Mouse (Mus musculus) limb, embryonic 14.5 days (tissue): Measurements from ENCODE around the gene Olfr1443. TPM values are rescaled to one million over a fixed set of nuclear protein-coding genes. Genes with fewer than 3 reads are reported as not detected.

Experiments
- ATAC-seq: fragments of 200-750 bp; cut with Nextera tagmentation; 2 replicates; pipeline ENCODE4 v1.8.0; 2017; ENCODE audit warnings: low read depth, moderate number of reproducible peaks, moderate TSS enrichment; ENCODE audit not compliant: low FRiP score
- DNase-seq: peaks from one replicate; pipeline ENCODE4 v3.0.0-alpha.2; 2015; ENCODE audit warnings: low spot score
- H3K27ac ChIP-seq: fragments of 300-500 bp; sonication (generic); replicated peaks from 2 replicates; pipeline ENCODE4 v1.5.1; 2014; ENCODE audit warnings: low read depth, mild to moderate bottlenecking, low read length, moderate library complexity, mixed read lengths
- H3K27me3 ChIP-seq: fragments of 300-500 bp; sonication (generic); 2 replicates; pipeline ENCODE4 v1.6.1; 2014; ENCODE audit warnings: low read length, mixed read lengths; ENCODE audit not compliant: control insufficient read depth, insufficient read depth
- H3K36me3 ChIP-seq: fragments of 300-500 bp; sonication (generic); 2 replicates; pipeline ENCODE4 v1.6.1; 2014; ENCODE audit warnings: mild to moderate bottlenecking, low read length, moderate library complexity, mixed read lengths; ENCODE audit not compliant: control insufficient read depth, insufficient read depth
- H3K4me1 ChIP-seq: fragments of 300-500 bp; sonication (generic); 2 replicates; pipeline ENCODE4 v1.6.1; 2014; ENCODE audit warnings: antibody characterized with exemption, low read length, mixed read lengths; ENCODE audit not compliant: control insufficient read depth, insufficient read depth
- H3K4me2 ChIP-seq: fragments of 300-500 bp; sonication (generic); replicated peaks from 2 replicates; pipeline ENCODE4 v1.6.1; 2014; ENCODE audit warnings: low read depth, mild to moderate bottlenecking, low read length, moderate library complexity; ENCODE audit not compliant: severe bottlenecking
- H3K4me3 ChIP-seq: fragments of 300-500 bp; sonication (generic); replicated peaks from 2 replicates; pipeline ENCODE4 v1.5.1; 2014; ENCODE audit warnings: low read length
- H3K9ac ChIP-seq: fragments of 300-500 bp; sonication (generic); 2 replicates; pipeline ENCODE4 v1.6.1; 2014; ENCODE audit warnings: mild to moderate bottlenecking, low read depth, low read length, moderate library complexity; ENCODE audit not compliant: severe bottlenecking
- H3K9me3 ChIP-seq: fragments of 300-500 bp; sonication (generic); 2 replicates; pipeline ENCODE4 v1.6.1; 2016; ENCODE audit warnings: low read length; ENCODE audit not compliant: control insufficient read depth
- POLR2A ChIP-seq: fragments of 200-500 bp; IDR thresholded peaks from 2 replicates; pipeline ENCODE4 v1.8.0; 2012; ENCODE audit warnings: inconsistent platforms, mild to moderate bottlenecking, moderate library complexity, borderline replicate concordance; ENCODE audit not compliant: insufficient read depth, insufficient read length; ENCODE audit errors: extremely low read depth
- WGBS: fragments of 180-500 bp; shearing (Covaris S2); extraction: QIAGEN DNeasy Blood & Tissue Kit; methylation state at CpG from one replicate; pipeline ENCODE4 v1.1.7; 2014; 5-methylcytosine and 5-hydroxymethylcytosine counted together
- polyA plus RNA-seq, 2 experiments: library from polyadenylated mRNA; depleted of rRNA in 1 of 2; stranded (reverse) in 1 of 2; unstranded in 1 of 2; fragments of >200 nt; fragmentation: Nextera tagmentation in 1 of 2; extraction: Ambion mirVana in 1 of 2; gene quantifications; 2 replicates each; pipeline versions ENCODE4 v1.2.1 to v1.2.3; 2012 to 2014

Gene Olfr1443
- polyA plus RNA-seq (2012; rRNA removed) (not detected in 2 replicates), polyA plus RNA-seq (2014; fragmentation: Nextera tagmentation; extraction: Ambion mirVana) (not detected in 2 replicates)

DNA sequence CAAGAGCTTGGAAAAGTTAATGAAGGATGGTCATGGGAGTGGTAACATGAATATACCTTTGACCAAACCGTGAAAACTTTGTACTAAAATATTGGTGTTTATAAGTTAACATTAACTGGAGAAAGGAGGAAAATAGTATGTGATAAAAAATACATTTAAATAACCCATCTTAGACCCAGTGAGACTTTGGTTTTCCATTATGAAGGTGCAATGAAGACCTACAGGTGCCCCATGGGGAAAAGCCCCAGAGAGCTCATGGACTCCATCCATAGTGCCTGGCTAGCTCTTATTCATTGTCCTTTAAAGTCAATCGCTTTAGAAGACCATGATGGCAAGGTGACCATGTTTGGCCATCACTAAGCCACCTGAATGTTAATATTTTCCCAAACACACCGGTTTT is at the start of gene Olfr1443:
TSS of gene Olfr1443 (plus strand) at position 301 of the 400 bp plus-strand sequence.
- no peaks in the 10 kb centered on the region for H3K36me3 ChIP-seq
- H3K4me2 ChIP-seq: no peak within 1 kb of the TSS
- DNase-seq (no peak), ATAC-seq (no peak)
- no peak within 1 kb of the TSS for H3K4me3 ChIP-seq
- TF ChIP-seq POLR2A: no peak
- H3K27me3 ChIP-seq: no peaks in the 10 kb centered on the region
- no peaks in the 10 kb centered on the region for H3K4me1 ChIP-seq
- H3K27ac ChIP-seq: no peak within 1 kb of the TSS
- no peaks in the 10 kb centered on the region for H3K9me3 ChIP-seq
- WGBS: 64% methylated on average over 3 of the region's 3 CpGs
- H3K9ac ChIP-seq: no peak within 1 kb of the TSS

DNA sequence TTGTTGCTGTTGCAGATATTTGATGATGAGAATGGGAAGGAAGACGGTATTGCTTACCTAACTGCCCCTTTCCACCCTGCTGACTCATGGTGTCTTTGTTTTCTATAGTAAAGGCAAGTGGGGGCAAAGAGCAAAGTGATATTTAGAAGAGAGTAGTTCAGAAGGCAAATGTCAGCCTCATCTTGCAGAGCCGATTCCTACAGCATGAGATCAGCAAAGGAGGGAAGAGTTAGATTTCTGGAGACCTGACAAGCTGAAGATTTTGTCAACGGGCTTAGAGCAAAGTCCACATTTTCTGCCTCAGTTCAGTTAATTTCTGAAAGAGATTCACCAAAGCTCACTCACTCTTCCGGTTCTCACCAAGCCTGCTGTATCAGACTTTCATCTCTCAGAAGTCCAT is 44.7 kb upstream of the Olfr1443 start, which contains the start of gene Glyat:
TSS of gene Glyat (plus strand) at position 133 of the 400 bp plus-strand sequence.
- Histone ChIP-seq H3K4me3 (no peak within 1 kb of the TSS), H3K27ac (no peak within 1 kb of the TSS), H3K9me3 (no peaks in the 10 kb centered on the region), H3K4me2 (no peak within 1 kb of the TSS), H3K27me3 (no peaks in the 10 kb centered on the region), H3K9ac (no peak within 1 kb of the TSS), H3K36me3 (no peaks in the 10 kb centered on the region), H3K4me1 (no peaks in the 10 kb centered on the region)
- no peak for DNase-seq
- 74% methylated on average over 4 of the region's 4 CpGs for WGBS
- TF ChIP-seq POLR2A: no peak
- no peak for ATAC-seq

DNA sequence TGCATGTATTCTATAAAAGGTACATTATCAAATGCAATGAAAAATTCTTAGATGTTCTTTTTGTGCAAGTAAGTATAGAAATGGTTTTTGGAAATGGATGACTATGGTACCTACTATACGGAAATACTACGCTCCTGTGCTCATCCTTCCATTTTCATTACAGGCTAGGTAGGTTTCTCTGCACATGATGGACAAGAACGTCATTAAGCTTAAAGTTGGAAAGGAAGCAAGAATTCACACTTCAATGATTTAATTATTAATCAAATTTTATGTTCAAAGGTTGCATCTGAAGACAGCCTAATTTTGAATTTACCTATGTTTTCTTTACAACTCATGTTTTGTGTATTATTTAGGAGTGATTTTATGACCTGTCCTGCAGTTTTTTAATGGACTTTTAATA is 43.7 kb upstream of the Olfr1443 start:
- no peaks in the 10 kb centered on the region for H3K9me3 ChIP-seq
- H3K4me1 ChIP-seq: no peaks in the 10 kb centered on the region
- H3K4me3 ChIP-seq: no peak overlapping the region
- WGBS: 83% methylated on average over 3 of the region's 3 CpGs
- no peaks in the 10 kb centered on the region for H3K27me3 ChIP-seq
- H3K4me2 ChIP-seq: no peak overlapping the region
- H3K27ac ChIP-seq: no peak overlapping the region
- H3K9ac ChIP-seq: no peak overlapping the region
- H3K36me3 ChIP-seq: no peaks in the 10 kb centered on the region
- no peak for DNase-seq
- ATAC-seq: no peak
- no peak for TF ChIP-seq POLR2A

GRCm38 (mm10) chr19:12634963-12635362 is 42.9 kb upstream of the Olfr1443 start:
- H3K27me3 ChIP-seq: no peaks in the 10 kb centered on the region
- H3K27ac ChIP-seq: no peak overlapping the region
- no peaks in the 10 kb centered on the region for H3K9me3 ChIP-seq
- H3K4me1 ChIP-seq: no peaks in the 10 kb centered on the region
- H3K36me3 ChIP-seq: no peaks in the 10 kb centered on the region
- H3K4me3 ChIP-seq: no peak overlapping the region
- no peak overlapping the region for H3K9ac ChIP-seq
- 92% methylated on average over 4 of the region's 4 CpGs for WGBS
- TF ChIP-seq POLR2A: no peak
- no peak for DNase-seq
- ATAC-seq: no peak
- no peak overlapping the region for H3K4me2 ChIP-seq

- no peak for TF ChIP-seq POLR2A
- DNase-seq (no peak), ATAC-seq (no peak)
- Histone ChIP-seq H3K36me3 (no peaks in the 10 kb centered on the region), H3K9me3 (no peaks in the 10 kb centered on the region), H3K9ac (no peak overlapping the region), H3K27ac (no peak overlapping the region), H3K4me3 (no peak overlapping the region), H3K27me3 (no peaks in the 10 kb centered on the region), H3K4me2 (no peak overlapping the region), H3K4me1 (no peaks in the 10 kb centered on the region)
- 61% methylated on average over 3 of the region's 3 CpGs for WGBS
These were observed 41.0 kb upstream of the Olfr1443 start for GRCm38 (mm10) chr19:12636863-12637262.

DNA sequence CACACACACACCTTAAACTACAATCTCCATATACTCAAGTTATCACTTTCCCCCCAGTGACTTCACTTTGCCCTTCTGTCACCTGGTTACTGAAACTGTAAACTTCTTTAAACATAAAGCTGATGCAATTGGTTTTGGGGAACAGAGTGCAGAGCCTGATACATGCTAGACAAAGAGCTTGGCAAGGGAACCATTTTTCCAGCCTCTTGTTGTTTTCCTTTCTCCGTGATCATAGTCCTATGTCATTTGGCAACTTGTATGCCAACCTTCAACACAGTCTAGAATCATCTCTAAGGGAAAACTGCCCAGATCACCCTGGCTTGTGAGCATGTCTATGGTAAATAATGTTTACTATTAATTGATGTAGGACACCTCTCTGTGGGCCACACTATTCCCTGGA is 39.9 kb upstream of the Olfr1443 start:
- Histone ChIP-seq H3K36me3 (no peaks in the 10 kb centered on the region), H3K4me1 (no peaks in the 10 kb centered on the region), H3K9ac (no peak overlapping the region), H3K4me2 (no peak overlapping the region), H3K9me3 (no peaks in the 10 kb centered on the region), H3K27me3 (no peaks in the 10 kb centered on the region), H3K27ac (no peak overlapping the region), H3K4me3 (no peak overlapping the region)
- DNase-seq (no peak), ATAC-seq (no peak)
- no peak for TF ChIP-seq POLR2A
- WGBS: 77% methylated on average over 1 of the region's 1 CpGs
